Mouse (Mus musculus): ENCODE data around the gene Tom1l1. TPM values are rescaled to one million over a fixed set of nuclear protein-coding genes. Genes with fewer than 3 reads are reported as not detected.
A peak's percentile ranks its signal among the peaks of the same experiment; 100 is the strongest.
"Not testable (repeated sequence)": the region's sequence is repeated elsewhere in the genome, so short reads cannot be mapped to it uniquely, and the experiment has no call there.

Tom1l1 gene
- total RNA-seq (2021): 10 to 100 TPM; 13.5 to 16.1 TPM
- long read RNA-seq, experiment 1, full-length matches to known transcripts: 16 of 18 reads
- long read RNA-seq, experiment 1, partial matches to known transcripts: 2 of 18 reads
- long read RNA-seq, experiment 1, other reads (novel, unspliced or antisense): 0 of 18 reads
- long read RNA-seq, experiment 2, full-length matches to known transcripts: 18 of 18 reads
- long read RNA-seq, experiment 2, partial matches to known transcripts: 0 of 18 reads
- long read RNA-seq, experiment 2, other reads (novel, unspliced or antisense): 0 of 18 reads

DNA sequence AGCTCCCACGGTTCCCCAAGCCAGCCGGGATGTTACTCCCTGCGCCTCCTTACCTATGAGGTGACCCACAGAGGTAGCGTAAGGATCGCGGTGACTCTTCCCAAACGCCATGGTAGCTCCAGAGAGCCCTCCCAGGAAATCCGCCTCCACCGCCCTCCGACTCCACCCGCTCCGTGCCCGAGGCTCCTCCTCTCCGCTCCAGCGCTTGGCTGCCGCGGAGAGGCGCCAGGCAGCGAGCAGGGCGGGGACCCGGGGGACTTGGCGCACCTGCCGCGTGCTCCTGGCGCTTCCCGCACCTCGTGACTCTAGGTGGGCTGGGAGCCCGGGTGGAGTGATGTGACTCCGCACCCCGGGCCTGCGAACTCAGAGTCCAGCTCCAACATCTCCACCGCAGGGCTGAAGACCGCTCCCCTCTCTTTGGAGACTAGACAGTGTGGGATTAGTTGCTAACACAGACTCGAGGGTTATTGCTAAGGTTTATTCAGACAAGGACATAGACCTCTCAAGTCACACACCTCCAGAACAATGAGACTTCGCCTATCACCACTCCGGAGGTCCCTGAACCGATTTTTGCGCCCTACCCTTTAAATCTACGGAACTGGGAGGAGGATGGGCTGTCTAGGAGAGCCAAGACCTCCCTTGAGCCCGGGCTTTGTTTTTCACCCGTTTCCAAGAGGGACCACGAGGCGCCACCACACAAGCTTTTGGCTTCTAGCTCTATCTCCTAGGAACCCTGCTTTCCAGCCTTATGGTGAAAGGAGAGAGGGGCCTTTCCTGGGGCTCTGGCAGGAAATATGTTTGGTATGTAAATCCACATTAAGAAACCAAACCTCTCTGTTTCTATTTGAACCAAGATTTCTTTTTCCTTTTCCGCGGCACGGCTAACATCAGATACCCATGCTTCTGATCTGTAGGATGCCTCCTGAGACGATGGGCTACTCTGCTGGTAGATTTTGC, at the start of gene Tom1l1:
Tom1l1 (minus strand) TSS at position 907 of the 957 bp plus-strand sequence.
- peak; percentile 83 for DNase-seq (ENCODE audit: low spot score)

GRCm38 (mm10) chr11:90733575-90733974, 45.4 kb upstream of the Tom1l1 start:
- no peak for DNase-seq (ENCODE audit: low spot score)

GRCm38 (mm10) chr11:90727354-90728125, 39.4 kb upstream of the Tom1l1 start:
- DNase-seq (ENCODE audit: low spot score): no peak

GRCm38 (mm10) chr11:90726730-90727129, 38.6 kb upstream of the Tom1l1 start:
- DNase-seq (ENCODE audit: low spot score): no peak

- no peak for DNase-seq (ENCODE audit: low spot score)
Observed at GRCm38 (mm10) chr11:90722304-90722703, 34.1 kb upstream of the Tom1l1 start.

DNA sequence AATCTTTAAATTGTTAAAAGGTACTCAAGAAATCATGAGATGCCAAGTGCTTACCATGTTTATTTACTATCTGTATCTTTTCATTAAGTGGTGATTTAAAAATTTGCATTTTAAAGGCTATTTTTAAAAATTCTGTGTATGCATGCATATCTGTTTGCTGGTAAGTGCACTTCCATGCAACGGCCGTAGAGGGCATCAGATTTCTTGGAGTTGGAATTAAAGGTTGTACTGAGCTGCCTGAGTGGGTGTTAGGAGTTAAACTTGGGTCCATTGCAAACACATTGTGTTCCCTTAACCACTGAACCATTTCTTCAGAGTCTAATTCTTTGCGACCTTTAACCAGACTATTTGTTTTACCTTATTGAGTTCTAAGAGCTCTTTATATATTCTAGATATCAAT, 29.6 kb upstream of the Tom1l1 start:
- DNase-seq (ENCODE audit: low spot score): no peak

DNA sequence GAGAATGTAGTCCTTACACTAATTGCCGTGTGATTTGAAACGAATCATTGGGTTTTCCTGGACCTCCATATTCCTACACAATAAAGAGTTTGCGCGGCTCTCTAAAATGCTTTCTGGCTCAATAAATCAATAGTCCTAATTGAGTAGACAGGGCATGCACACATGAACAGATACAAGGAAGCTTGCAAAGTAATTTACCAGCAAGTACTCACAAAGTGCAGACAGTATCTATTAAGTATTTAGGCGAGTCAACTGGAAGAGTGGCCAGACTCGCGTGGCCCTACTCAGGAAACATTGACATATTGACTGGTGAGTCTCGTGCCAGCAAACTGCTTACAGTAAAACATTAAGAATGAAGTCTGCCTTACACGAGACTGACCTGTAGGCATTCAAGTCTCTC, 23.4 kb upstream of the Tom1l1 start:
- no peak for DNase-seq (ENCODE audit: low spot score)

DNA sequence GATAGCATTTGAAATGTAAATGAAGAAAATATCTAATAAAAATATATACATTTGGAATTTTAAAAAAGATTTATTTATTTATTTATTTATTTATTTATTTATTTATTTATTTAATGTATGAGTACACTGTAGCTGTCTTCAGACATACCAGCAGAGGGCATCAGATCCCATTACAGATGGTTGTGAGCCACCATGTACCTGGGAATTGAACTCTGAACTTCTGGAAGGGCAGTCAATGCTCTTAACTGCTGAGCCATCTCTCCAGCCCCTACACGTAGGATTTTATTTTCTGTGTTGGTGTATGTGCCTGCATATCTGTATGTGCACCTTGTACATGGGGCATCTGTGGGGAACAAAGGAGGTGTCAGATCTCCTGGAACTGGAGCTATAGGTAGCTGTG, 19.0 kb upstream of the Tom1l1 start:
- DNase-seq (ENCODE audit: low spot score): not testable (repeated sequence)

DNA sequence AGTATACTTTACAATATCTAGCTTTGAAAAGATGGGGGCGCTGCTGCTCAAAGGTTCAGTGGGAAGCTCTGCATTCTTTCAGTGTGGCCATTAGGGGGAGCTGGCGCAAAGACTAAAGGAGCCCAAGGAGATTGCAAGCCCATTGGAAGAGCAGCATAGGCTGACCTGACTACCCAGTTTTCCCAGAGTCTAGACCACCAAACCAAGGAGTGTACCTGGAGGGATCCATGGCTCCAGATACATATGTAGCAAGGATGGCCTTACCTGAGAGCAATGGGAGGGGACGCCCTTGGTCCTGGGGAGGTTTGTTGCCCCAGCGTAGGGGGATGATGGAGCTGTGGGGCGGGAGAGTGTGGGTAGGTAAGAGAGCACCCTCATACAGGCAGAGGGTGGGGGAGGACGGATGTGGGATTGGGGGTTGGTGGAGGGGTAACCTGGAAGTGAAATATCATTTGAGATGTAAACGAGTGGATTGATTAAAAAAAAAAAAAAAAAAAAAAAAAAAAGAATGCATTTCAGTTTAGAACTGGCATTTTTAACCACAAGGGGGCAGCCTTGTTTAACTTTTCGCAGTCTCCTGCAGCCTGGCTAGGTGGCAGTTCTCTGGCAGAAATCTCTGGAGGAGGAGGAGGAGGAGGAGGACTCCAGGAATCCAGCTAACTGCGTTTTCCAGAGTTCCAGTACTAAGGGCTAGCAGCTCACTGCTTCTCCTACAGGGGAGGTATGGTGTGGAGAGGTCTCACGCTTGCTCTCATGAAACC, 9.5 kb upstream of the Tom1l1 start:
- DNase-seq (ENCODE audit: low spot score): peak; percentile 52

- DNase-seq (ENCODE audit: low spot score): no peak
Observed at GRCm38 (mm10) chr11:90695811-90696210, 7.6 kb upstream of the Tom1l1 start.

DNA sequence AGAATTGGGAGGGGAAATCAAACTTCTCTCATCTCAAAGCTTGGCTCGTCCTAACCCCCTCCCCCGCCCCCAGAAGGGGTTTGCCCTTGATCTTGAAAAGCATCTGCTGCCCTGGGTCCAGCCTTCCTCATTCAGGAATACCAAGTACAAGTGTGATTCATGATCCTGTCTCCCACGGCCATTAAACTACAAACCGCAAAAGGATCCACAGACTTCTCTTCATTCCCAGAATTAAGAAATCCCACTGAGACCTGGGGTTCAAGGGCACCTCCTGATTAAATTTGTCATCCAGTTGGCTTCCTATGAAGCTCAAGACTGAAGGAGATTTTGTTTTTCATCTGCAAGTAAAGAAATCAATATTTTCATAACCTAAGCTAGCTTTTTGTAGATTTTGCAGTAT, 6.0 kb upstream of the Tom1l1 start:
- DNase-seq (ENCODE audit: low spot score): no peak

GRCm38 (mm10) chr11:90690361-90690760, 2.2 kb upstream of the Tom1l1 start:
- DNase-seq (ENCODE audit: low spot score): no peak

- DNase-seq (ENCODE audit: low spot score): no peak
Observed at GRCm38 (mm10) chr11:90687040-90687439, 1.1 kb downstream of the Tom1l1 start.

DNA sequence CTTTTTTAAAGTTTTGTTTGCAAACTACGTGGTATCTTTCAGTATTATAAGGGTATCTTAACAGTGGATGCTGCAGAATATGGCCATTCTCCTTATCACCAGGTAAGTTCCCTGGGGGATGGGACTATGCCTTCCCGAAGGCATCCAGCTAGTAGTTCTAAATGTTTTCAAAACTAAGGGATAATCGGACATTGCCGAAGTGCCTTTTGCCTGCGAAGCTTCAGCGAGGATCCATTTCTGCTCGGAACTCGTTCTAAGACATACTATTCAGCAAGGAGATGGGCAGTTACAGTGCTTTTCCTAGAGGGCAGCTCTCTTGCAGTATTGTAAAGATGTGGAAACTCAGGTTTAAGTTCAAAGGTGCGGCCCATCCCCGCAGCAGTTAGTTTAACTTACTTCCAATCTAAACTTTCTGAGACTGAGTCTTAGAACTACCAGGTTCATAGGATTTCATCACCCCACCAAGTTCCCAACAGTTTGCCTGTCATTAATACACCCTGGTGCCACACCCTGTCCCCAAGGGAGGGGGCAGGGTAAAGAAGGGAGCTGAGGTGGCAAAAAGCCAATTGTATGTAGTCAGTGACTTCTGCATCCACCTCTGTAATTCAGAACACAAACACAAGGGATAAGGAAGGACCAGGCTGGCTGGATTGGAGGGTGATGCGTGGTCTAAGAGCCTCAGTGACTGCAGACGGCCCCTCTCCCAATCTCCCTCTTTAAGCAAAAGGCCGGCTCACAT, 1.7 kb downstream of the Tom1l1 start:
- no peak for DNase-seq (ENCODE audit: low spot score)

GRCm38 (mm10) chr11:90685196-90685595, 3.0 kb downstream of the Tom1l1 start:
- no peak for DNase-seq (ENCODE audit: low spot score)

DNA sequence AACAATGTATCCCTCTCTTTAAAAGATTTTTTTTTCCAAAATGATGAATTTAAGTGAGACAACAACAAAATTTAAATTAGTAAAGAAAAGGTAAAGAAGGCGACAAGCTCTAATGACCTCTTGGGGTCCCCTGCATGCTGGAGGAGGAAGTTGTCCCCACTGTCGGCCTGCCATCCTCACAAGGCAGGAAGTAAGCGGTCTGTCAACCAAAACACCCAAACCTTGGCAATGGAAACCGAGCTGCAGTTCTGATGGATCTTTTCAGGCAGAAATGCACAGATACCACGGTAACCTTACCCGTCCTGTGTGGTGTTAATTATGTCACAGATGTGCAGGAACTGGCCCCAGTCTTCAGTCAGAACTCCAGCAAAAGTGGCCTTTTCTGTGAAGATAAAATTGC, 3.4 kb downstream of the Tom1l1 start:
- DNase-seq (ENCODE audit: low spot score): no peak

DNA sequence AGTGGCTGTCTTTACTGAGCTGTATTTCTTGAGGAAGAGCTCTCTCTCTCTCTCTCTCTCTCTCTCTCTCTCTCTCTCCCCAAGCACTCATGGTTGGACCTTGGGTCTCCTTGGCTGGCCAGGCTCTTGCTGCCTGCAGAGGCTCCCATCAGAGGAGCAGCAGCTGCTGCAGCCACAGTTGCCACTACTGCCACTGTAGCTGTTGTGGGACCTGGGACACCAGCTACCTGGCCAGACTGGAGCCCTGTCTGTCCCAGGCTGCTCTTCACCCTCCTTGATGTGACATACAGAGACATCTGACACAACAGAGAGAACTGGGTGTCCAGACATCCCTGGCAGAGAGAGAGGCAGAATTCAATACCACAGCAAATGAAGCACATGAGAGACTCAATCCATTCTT, 7.0 kb downstream of the Tom1l1 start:
- DNase-seq (ENCODE audit: low spot score): no peak

GRCm38 (mm10) chr11:90678582-90678981, 9.6 kb downstream of the Tom1l1 start:
- DNase-seq (ENCODE audit: low spot score): no peak

DNA sequence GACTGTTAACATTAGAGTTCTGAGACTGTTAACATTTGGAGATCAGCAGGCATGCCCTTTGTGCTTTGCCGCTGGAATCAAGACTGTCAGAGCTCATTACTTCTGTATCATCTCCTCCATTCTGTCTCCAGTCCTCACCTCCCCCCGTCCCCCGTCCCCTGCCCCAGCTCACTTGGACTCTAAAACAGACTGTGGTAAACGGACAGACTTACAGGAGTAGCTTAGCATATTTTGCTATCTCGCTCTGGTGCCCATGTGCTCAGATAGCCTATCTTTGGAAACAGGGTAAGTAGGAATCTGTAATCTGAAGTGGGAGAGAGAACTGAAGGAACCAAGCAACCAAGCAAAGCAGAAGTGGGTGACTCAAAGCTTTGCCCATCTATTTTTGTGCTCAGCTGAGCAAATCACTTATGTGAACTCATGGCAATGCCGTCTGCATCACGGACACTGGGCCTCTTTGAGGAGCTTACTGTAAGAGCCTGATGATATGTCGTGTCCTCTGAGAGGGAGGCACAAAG, 10.3 kb downstream of the Tom1l1 start:
- DNase-seq (ENCODE audit: low spot score): no peak

GRCm38 (mm10) chr11:90677027-90677426, 11.1 kb downstream of the Tom1l1 start:
- no peak for DNase-seq (ENCODE audit: low spot score)

Measured in gastrocnemius, adult 18-20 months (tissue).